Mouse (Mus musculus) T-helper 17 cell (primary cell): ENCODE results near the gene Gm13276.
"Not testable (repeated sequence)": the region's sequence is repeated elsewhere in the genome, so short reads cannot be mapped to it uniquely, and the experiment has no call there.

Experiments used
- in situ Hi-C, 2 experiments: fragments of 300-600 bp; cut with MboI, MseI; formaldehyde crosslinking; loops; 1 replicate in 1 of 2; 2 replicates in 1 of 2; pipeline ENCODE4 v1.15.1; 2025; ENCODE audit warnings: high pct_unique_total_duplicates in 2 of 2

The Gm13276 gene

GRCm38 (mm10) chr4:88781831-88782230 lies 3.7 kb upstream of the Gm13276 start, which contains the start of gene Ifnz:
Gene Ifnz (plus strand): TSS chr4:88782131.
- in situ Hi-C loops, result loop anchor here (10.0 kb wide), 2 partner anchors 83 to 743 kb away; no protein-coding TSS in a partner anchor

GRCm38 (mm10) chr4:88782335-88782734 lies 3.2 kb upstream of the Gm13276 start:
- in situ Hi-C loops, result loop anchor here (10.0 kb wide), 2 partner anchors 82 to 742 kb away; no protein-coding TSS in a partner anchor

GRCm38 (mm10) chr4:88788402-88788801 lies 2.9 kb downstream of the Gm13276 start, which contains the start of gene Gm13277:
Gene Gm13277 (plus strand): TSS chr4:88788632.
- in situ Hi-C loops, result loop anchor here (5.0 to 10.0 kb wide), 3 partner anchors 36 to 736 kb away; partner anchors contain the start of gene Gm13271 (in 2 of the 2)

- in situ Hi-C loops, result not testable (repeated sequence)
These were observed 5.7 kb downstream of the Gm13276 start, which contains the start of gene Gm13278 for GRCm38 (mm10) chr4:88791250-88791649. Gene Gm13278 (plus strand): TSS chr4:88791550.

- in situ Hi-C loops, result not testable (repeated sequence)
These were observed 8.6 kb downstream of the Gm13276 start, which contains the start of gene Gm13275 for GRCm38 (mm10) chr4:88793936-88794675. Gene Gm13275 (plus strand): TSS chr4:88794487.

GRCm38 (mm10) chr4:88797097-88797496 lies 11.6 kb downstream of the Gm13276 start, which contains the start of gene Gm13279:
Gene Gm13279 (plus strand): TSS chr4:88797397.
- in situ Hi-C loops, result not testable (repeated sequence)

GRCm38 (mm10) chr4:88799365-88799764 lies 13.9 kb downstream of the Gm13276 start, which contains the start of gene Gm13285:
Gene Gm13285 (plus strand): TSS chr4:88799665.
- in situ Hi-C loops, result not testable (repeated sequence)

- in situ Hi-C loops, result loop anchor here in 1 of 2 experiments (5.0 to 25.0 kb wide), 2 partner anchors 66 to 1916 kb away; no protein-coding TSS in a partner anchor
These were observed 17.4 kb downstream of the Gm13276 start, which contains the start of gene Gm13287 for GRCm38 (mm10) chr4:88802954-88803353. Gene Gm13287 (plus strand): TSS chr4:88803254.

- in situ Hi-C loops, result loop anchor here in 1 of 2 experiments (5.0 to 25.0 kb wide), 2 partner anchors 33 to 1918 kb away; partner anchors contain the start of gene Gm13290
These were observed 19.7 kb downstream of the Gm13276 start, which contains the start of gene Gm13288 for GRCm38 (mm10) chr4:88805231-88805630. Gene Gm13288 (plus strand): TSS chr4:88805531.

GRCm38 (mm10) chr4:88805761-88806160 lies 20.3 kb downstream of the Gm13276 start:
- in situ Hi-C loops, result loop anchor here in 1 of 2 experiments (5.0 to 25.0 kb wide), 2 partner anchors 33 to 1918 kb away; partner anchors contain the start of gene Gm13290

- in situ Hi-C loops, result loop anchor here in 1 of 2 experiments (25.0 kb wide), 1 partner anchor 1929 kb away; no protein-coding TSS in a partner anchor
These were observed 30.4 kb downstream of the Gm13276 start, which contains the start of gene Ifna7 for GRCm38 (mm10) chr4:88815928-88816327. Gene Ifna7 (plus strand): TSS chr4:88816228.

GRCm38 (mm10) chr4:88819659-88820058 lies 34.1 kb downstream of the Gm13276 start, which contains the start of gene Ifna11:
Gene Ifna11 (plus strand): TSS chr4:88819959.
- in situ Hi-C loops, result loop anchor here in 1 of 2 experiments (25.0 kb wide), 1 partner anchor 1932 kb away; no protein-coding TSS in a partner anchor

- in situ Hi-C loops, result loop anchor here in 1 of 2 experiments (25.0 kb wide), 1 partner anchor 1936 kb away; no protein-coding TSS in a partner anchor
These were observed 37.5 kb downstream of the Gm13276 start for GRCm38 (mm10) chr4:88822995-88823394.

GRCm38 (mm10) chr4:88827116-88827515 lies 41.6 kb downstream of the Gm13276 start, which contains the start of gene Ifna6:
Gene Ifna6 (plus strand): TSS chr4:88827416.
- in situ Hi-C loops, result not testable (repeated sequence)

GRCm38 (mm10) chr4:88830523-88830922 lies 45.0 kb downstream of the Gm13276 start:
- in situ Hi-C loops, result no loop called here

- in situ Hi-C loops, result not testable (repeated sequence)
These were observed 49.7 kb downstream of the Gm13276 start, which contains the start of gene Ifna5 for GRCm38 (mm10) chr4:88835225-88835624. Gene Ifna5 (plus strand): TSS chr4:88835525.
